Mouse (Mus musculus) c-Kit-negative CD71-positive TER-119-positive erythroid progenitor cells, embryonic 14.5 days (primary cell): Measurements from ENCODE around the gene Rabep1.

Experiments
- DNase-seq: peaks from one replicate; pipeline ENCODE4 v3.0.0-alpha.2; 2013; ENCODE audit warnings: low read depth, low spot score

The Rabep1 gene

GRCm38 (mm10) chr11:70973947-70974346, 129.4 kb downstream of the Rabep1 start:
- no peak for DNase-seq

GRCm38 (mm10) chr11:70975193-70975592, 130.6 kb downstream of the Rabep1 start:
- DNase-seq: no peak

- no peak for DNase-seq
Observed at GRCm38 (mm10) chr11:70977293-70977692, 132.7 kb downstream of the Rabep1 start.

GRCm38 (mm10) chr11:70980232-70980631, 135.7 kb downstream of the Rabep1 start:
- DNase-seq: no peak

- no peak for DNase-seq
Observed at GRCm38 (mm10) chr11:70980751-70981510, 136.4 kb downstream of the Rabep1 start.

GRCm38 (mm10) chr11:70982030-70982429, 137.5 kb downstream of the Rabep1 start:
- DNase-seq: no peak

- DNase-seq: peak; percentile 83
Observed at GRCm38 (mm10) chr11:70982557-70983228, 138.1 kb downstream of the Rabep1 start, which contains the start of gene C1qbp. TSS of gene C1qbp (minus strand) at chr11:70983026.
